Mouse (Mus musculus) embryonic fibroblast, embryonic 13.5 days (primary cell): ENCODE measurements around the gene Snca.

Source experiments
- CTCF ChIP-seq: IDR thresholded peaks from 2 replicates; pipeline ENCODE4 v1.5.1; 2011; ENCODE audit warnings: mild to moderate bottlenecking, control low read depth, low read length, moderate library complexity, borderline replicate concordance; ENCODE audit not compliant: insufficient read depth
- POLR2A ChIP-seq: IDR thresholded peaks from 2 replicates; pipeline ENCODE4 v1.6.1; 2011; ENCODE audit warnings: low read depth, mild to moderate bottlenecking, control low read depth, low read length, moderate library complexity

GRCm38 (mm10) chr6:60741427-60742071 lies 88.1 kb downstream of the Snca start:
- TF ChIP-seq CTCF (no peak), POLR2A (no peak)
